Mouse (Mus musculus) neutrophil, adult 83 days (primary cell): ENCODE data around the gene Hyal3. TPM values are rescaled to one million over a fixed set of nuclear protein-coding genes. Genes with fewer than 3 reads are reported as not detected.

ENCODE experiments used
- total RNA-seq, 2 experiments: library from RNA; stranded (reverse); gene quantifications; one replicate each; pipeline ENCODE4 v1.2.4; 2023

Gene Hyal3
- total RNA-seq: 1 to 10 TPM in 1 of 2 experiments, under 1 TPM in 1; 0.95 to 2.3 TPM

DNA sequence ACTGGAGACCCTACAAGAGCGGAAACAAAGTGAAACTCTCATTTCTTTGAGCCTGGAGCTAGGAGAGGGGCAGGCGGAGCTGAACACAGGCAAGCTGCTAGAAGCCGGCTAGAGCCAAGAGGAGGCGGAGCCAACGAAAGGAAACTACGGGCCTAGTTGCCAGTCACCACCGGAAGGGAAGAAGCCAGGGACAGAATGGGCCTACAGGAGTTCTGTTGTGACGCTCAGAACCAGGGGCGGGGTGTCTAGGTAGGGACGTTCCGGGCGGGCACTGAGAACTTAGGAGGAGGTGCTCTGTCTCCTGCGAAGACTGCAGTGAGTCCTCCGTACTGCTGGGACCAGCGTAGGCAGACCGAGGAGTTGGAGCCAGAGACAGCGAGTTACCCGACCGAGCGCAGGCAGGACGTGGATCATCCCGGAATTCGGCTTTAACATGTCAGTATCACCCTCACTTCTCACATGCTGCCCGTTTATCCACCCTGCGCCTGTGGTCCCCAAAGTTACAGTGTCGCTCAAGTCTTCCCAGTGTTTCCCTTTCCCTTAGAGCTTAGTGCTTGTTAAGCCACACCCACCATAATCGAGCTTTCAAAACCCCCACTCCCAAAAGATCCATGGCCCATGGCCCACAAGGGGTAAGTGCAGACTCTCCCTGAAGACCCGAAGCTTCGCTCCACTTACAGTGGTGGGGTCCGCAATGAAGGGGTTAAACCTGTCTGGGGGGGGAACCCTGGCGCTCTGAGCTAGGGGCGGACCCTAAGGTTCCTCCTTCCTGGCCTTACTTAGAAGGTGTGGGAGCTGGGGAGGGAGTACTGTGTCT is at the start of gene Hyal3:
Hyal3 (plus strand) TSS at position 318 of the 817 bp plus-strand sequence.

GRCm38 (mm10) chr9:107533791-107534407 is 46.7 kb upstream of the Hyal3 start, which contains the start of gene Tmem115:
TSS of gene Tmem115 (plus strand) at chr9:107533945.

GRCm38 (mm10) chr9:107541474-107542351 is 38.9 kb upstream of the Hyal3 start, which contains the start of the genes Cyb561d2 and Nprl2:
TSS of gene Cyb561d2 (minus strand) at chr9:107542193.
TSS of gene Nprl2 (plus strand) at chr9:107542226.

DNA sequence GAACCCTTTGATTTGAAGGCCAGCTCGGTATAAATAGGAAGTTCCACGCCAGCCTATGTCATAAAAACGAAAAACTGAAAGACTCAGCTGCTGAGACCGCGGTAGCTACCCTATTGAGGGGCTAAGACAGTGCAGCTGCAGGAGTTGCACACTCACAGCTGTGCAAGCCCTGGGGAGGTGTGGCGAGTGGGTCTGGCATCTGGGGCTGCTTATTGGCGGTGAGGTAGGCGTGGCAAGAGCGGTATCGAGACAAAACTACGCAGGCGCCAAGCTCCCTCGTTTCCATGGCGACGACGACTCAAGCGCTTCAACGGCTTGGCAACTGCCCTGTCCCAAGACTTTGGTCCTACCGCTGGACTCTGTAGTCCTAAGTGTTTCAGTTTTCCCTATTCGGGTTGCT is 33.6 kb upstream of the Hyal3 start, which contains the start of gene Zmynd10:
Zmynd10 (plus strand) TSS at position 273 of the 400 bp plus-strand sequence.

GRCm38 (mm10) chr9:107551117-107551889 is 29.3 kb upstream of the Hyal3 start, which contains the start of gene Rassf1:
TSS of gene Rassf1 (plus strand) at chr9:107551555.

DNA sequence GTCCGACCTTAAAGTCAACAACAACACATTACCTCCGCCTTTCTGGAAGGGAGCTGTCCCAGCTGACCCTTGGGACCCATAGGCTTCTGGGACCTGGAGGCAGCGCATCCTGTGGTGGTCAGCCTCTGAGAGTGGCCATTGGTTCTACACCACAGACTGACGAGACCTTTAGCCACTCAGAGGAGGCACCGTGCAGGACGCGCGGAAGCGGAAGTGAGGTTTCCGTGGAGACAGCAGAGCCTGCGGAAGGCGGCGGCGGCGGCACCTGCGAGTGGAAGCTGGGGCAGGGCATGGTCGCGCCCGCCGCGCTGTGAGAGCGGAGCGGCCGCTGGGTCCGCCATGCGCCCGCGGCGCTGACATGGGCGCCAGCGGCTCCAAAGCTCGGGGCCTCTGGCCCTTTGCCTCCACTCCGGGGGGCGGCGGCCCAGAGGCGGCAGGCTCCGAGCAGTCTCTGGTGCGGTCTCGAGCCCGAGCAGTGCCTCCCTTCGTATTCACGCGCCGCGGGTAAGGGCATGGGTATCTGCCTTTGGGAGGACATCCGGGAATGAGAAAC is 17.5 kb upstream of the Hyal3 start, which contains the start of gene Tusc2:
Tusc2 (plus strand) TSS at position 227 of the 553 bp plus-strand sequence.

DNA sequence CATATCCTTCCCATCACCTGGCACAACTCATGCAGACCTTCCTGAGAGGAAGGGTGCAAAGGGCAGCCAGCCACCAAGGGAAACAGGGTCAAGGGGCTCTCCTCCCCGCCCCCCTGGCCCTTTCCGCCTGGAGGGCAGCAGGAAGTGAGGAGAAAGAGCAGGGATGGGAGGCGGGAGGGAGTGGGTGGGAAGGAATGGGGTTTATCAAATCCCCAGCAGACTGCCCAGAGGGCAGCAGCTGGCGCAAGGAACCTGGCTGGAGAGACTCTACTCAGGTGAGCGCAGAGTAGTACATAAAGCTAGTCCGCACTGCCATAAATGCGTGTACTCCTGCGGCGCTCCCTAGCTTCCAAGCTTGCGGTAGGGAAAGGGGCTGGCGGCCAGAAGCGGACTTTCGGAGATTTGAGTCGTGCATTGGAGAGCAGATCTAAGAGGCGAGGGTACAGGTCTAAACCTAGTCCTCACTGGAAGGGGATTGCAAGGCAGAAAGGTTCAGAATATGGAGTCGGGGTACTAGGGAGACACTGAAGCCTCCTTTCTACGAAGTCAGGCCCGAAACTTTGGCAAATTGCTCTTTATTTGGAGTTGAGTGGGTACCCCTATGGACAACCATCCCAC is 12.8 kb upstream of the Hyal3 start, which contains the start of gene Hyal2:
Hyal2 (plus strand) TSS at position 244 of the 618 bp plus-strand sequence.

DNA sequence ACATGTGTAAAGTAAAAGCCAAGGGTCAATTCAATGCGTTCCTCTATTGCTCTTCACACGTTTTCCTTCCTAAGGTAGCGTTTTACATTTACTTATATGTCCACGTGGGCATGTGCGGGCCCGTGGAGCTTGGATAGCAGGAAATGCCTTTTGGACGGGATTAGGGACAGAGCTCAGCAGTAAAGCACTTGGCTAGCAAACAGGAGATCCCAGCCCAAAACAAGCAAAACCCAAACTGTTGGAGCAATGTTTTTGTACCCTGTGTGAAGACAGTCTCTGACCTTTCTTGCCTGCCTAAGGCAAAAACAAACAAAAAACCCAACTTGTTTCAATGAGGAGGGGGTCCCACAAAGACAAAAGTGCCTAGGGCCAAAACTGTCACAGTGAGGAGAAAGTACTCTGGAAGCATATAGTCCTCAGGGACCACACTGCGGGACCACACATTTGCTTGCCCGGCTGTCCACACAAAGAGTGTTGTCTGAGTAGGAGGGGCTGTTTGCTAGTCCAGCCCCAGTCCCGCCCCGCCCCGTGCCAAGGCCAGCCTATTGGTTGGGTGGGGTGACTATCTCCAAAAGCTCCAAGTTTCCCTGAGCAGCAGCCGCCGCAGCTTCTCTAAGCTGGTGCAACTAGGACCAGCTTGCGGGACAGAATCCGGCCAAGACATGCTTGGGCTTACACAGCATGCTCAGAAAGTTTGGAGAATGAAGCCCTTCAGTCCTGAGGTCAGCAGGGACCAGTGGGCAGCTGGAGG is 4.1 kb upstream of the Hyal3 start, which contains the start of gene Hyal1:
Hyal1 (plus strand) TSS at position 571 of the 751 bp plus-strand sequence.

GRCm38 (mm10) chr9:107578587-107578986 is 2.0 kb upstream of the Hyal3 start, which contains the start of gene Naa80:
TSS of gene Naa80 (plus strand) at chr9:107578887.

DNA sequence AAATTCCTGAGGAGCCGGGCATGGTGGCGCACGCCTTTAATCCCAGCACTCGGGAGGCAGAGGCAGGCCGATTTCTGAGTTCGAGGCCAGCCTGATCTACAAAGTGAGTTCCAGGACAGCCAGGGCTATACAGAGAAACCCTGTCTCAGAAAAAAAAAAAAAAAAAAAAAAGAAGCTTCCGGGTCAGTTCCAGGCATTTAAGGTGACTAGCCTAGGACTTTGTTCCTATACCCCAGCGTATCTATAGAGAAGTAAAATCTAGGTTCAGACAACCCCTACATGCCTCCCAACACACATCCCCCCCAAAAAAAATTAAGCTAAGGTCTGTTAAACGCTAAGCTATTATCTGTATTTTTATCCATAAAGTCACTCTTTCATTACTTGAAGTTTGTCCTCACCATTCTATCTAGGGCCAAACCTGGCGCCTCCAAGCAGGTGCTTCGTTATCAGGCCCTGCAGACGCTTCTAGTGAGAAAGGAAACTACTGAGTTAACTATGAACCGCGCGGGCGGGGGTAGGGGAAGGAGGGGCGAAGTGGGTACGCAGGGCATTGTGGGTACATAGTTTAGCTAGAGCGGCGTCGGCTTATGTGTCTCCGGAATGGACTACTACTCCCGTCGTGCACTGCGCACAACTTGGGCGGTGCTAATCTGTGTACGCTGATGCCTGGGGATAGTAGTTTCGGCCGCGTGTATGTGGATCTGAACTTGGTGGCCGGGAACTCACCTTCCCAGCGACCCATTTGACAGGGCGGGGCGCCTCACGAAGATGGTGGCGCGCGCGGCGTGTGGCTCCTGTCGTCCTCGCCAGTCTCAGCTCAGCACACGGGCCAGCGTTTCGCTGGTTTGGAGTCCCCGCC is 6.6 kb downstream of the Hyal3 start, which contains the start of gene Ifrd2:
Ifrd2 (plus strand) TSS at position 669 of the 859 bp plus-strand sequence.

GRCm38 (mm10) chr9:107608741-107609432 is 28.3 kb downstream of the Hyal3 start, which contains the start of gene Sema3b:
TSS of gene Sema3b (minus strand) at chr9:107609229.

GRCm38 (mm10) chr9:107635279-107636028 is 54.8 kb downstream of the Hyal3 start, which contains the start of gene Gnai2:
TSS of gene Gnai2 (minus strand) at chr9:107635367.

Other genes with a start within 250 kb of the Hyal3 start
- 1 to 10 TPM; 6.0 to 7.2 TPM for gene Hemk1, start 242.5 kb upstream of the Hyal3 start, total RNA-seq
- under 1 TPM in 1 of 2 experiments, not detected in 1; 0.20 TPM for gene 6430571L13Rik, start 240.2 kb upstream of the Hyal3 start, total RNA-seq
- under 1 TPM; 0.20 to 0.22 TPM for gene Cacna2d2, start 181.2 kb upstream of the Hyal3 start, total RNA-seq
- 10 to 100 TPM; 14.3 to 17.0 TPM for gene Tmem115, start 46.9 kb upstream of the Hyal3 start, total RNA-seq
- 1 to 10 TPM; 5.9 to 7.1 TPM for gene Cyb561d2, start 38.6 kb upstream of the Hyal3 start, total RNA-seq
- 1 to 10 TPM; 9.0 to 9.8 TPM for gene Nprl2, start 38.6 kb upstream of the Hyal3 start, total RNA-seq
- under 1 TPM in 1 of 2 experiments, not detected in 1; 0.44 TPM for gene Zmynd10, start 33.5 kb upstream of the Hyal3 start, total RNA-seq
- gene Rassf1, start 29.3 kb upstream of the Hyal3 start, total RNA-seq: 10 to 100 TPM; 41.6 to 45.8 TPM
- gene Tusc2, start 17.6 kb upstream of the Hyal3 start, total RNA-seq: 1 to 10 TPM; 9.0 to 9.8 TPM
- gene Hyal2, start 12.9 kb upstream of the Hyal3 start, total RNA-seq: 1 to 10 TPM; 3.9 to 4.1 TPM
- 1 to 10 TPM; 1.1 to 1.6 TPM for gene Hyal1, start 3.9 kb upstream of the Hyal3 start, total RNA-seq
- 10 to 100 TPM in 1 of 2 experiments, 1 to 10 TPM in 1; 9.2 to 10.3 TPM for gene Naa80, start 1.9 kb upstream of the Hyal3 start, total RNA-seq
- gene Ifrd2, start 6.8 kb downstream of the Hyal3 start, total RNA-seq: 10 to 100 TPM; 29.3 to 35.9 TPM
- gene Sema3b, start 28.4 kb downstream of the Hyal3 start, total RNA-seq: 1 to 10 TPM in 1 of 2 experiments, under 1 TPM in 1; 0.13 to 1.2 TPM
- 1,000 to 10,000 TPM; 1,138 to 1,140 TPM for gene Gnai2, start 54.5 kb downstream of the Hyal3 start, total RNA-seq
- gene Slc38a3, start 88.7 kb downstream of the Hyal3 start, total RNA-seq: not detected
- gene Gnat1, start 98.9 kb downstream of the Hyal3 start, total RNA-seq: not detected
- not detected for gene Sema3f, start 129.7 kb downstream of the Hyal3 start, total RNA-seq
- gene Rbm5, start 190.2 kb downstream of the Hyal3 start, total RNA-seq: 100 to 1,000 TPM; 182 to 203 TPM